Mouse (Mus musculus) cerebellum, postnatal 10 days (tissue): Measurements from ENCODE around the gene Polr2i.
A peak's percentile ranks its signal among the peaks of the same experiment; 100 is the strongest.
"Not testable (repeated sequence)": the region's sequence is repeated elsewhere in the genome, so short reads cannot be mapped to it uniquely, and the experiment has no call there.

Experiments used
- DNase-seq, 2 experiments: peaks; one replicate each; pipeline ENCODE4 v3.0.0; 2021; ENCODE audit warnings: mixed read lengths in 2 of 2

Polr2i gene

DNA sequence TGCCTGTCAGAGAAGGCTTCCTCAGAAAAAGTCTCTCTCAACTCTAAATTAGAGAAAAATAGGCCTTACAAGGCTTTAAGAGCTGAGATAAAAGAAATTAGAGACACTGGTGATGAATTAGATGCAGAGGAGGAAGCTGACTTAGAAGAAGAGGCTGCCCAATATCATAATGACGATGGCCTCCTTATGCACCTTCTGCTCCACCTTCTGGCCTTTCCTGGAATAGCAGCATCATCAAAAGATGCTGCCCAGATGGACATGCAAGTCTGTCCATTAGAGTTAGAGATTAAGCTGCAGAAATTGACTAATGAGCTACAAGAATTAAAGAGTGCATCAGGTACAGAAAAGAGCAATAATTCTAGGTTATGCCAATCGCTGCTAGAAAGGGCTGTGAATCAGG lies 26.4 kb upstream of the Polr2i start:
- DNase-seq, result peak; percentile 87 to 88

DNA sequence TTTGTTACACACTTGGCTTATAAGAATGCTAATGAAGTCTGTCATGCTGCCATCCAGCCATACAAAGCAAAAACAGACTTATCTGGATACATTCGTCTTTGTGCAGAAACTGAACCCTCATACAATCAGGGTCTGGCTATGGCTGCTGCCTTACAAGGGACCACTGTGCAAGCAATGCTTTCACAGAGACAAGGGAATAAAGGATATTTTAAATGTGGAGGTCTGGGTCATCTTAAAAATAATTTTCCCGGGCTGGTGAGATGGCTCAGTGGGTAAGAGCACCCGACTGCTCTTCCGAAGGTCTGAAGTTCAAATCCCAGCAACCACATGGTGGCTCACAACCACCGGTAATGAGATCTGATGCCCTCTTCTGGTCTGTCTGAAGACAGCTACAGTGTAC lies 25.4 kb upstream of the Polr2i start:
- DNase-seq, result not testable (repeated sequence)

DNA sequence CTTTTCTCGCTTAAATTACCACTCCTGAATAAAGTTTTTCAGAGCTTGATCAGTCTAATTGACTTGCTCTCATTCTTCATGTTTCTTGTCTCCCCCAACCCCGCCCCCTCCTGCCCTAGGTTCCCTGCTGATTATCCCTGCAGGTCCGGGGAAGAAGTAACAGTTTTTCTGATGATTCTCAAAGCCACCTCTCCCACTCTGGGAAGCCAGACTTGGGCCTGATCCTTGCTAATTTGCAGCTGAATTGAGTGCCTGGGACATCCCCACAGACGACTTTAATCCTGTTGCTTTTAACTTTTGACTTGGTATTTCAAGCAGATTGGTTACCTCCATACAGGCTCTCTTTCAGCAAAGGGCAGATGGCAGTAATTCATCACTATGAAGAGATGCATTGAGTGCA lies 20.7 kb upstream of the Polr2i start:
- DNase-seq, result no peak

DNA sequence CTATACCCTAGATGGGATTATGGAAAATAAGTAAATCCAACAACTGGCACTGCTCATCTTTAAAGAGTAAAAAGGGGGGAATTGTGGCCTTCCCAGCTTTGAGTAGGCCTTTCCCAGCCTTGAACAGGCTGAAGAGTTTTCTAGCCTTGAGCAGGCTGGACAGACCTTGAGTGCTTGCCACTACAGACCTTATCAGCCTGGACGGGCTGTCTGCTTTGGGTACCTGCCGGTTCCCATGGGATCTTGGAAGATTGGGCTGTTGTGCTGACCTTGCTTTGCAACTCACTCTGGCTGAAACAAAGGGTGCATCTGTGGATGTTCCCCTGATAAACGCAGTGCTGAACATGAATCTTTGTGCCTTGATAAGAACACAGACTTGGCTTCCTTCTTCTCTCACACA lies 17.9 kb upstream of the Polr2i start:
- no peak for DNase-seq

DNA sequence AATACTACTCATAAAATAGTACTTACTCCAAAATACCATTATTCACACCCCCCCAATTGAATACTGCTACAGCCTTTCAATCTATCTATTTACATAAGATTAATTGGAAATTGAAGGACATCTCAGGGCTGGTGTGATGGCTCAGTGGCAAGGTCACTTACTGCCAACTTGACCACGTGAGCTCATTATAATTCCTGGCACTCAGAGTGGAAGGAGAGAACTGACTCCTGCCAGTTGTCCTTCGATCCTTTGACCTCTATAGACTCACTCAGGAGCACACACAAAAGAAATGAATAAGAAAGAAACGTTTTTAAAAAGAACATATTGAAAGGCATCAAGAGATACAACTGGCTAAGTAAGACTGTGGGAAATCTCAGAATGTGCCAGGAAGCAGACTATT lies 15.9 kb upstream of the Polr2i start:
- DNase-seq, result no peak

DNA sequence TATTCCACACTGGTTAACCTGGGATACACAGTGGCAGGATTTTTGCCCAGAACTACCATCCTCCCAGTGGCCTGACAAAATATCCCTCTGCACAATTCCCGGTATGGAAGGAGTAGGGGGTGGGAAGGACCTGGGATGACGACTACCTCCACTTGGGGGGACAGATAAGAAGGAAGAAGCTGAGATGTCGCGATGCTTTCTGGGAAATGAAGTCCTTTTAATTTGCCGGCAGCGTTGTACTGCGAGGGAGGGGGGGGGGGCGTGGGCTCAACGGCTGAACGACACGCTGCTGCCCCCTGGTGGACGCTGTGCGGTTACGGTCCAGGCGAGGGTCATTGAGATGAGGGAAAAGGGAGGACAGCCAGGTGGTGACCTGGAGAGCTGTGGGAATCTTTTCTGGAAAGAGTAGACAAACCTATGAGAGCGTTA lies 15.0 kb upstream of the Polr2i start:
- peak; percentile 94 to 95 for DNase-seq

DNA sequence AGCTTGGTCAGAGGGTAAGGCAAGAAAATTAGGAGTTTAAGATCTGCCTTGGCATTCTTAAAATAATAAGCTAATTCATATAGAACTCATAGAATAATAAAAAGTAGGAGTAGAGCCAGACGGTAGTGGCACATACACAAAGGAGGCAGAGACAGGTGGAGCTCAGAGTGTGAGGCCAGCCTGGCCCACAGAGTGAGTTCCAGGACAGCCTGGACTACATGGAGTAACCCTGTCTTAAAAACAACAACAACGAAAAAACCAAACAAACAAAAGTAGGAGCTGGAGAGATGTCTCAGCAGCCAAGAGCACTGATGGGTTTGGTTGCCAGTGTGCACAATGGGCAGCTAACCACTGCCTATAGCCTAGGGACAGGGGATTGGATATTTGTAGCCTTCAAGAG lies 14.5 kb upstream of the Polr2i start:
- DNase-seq, result no peak

DNA sequence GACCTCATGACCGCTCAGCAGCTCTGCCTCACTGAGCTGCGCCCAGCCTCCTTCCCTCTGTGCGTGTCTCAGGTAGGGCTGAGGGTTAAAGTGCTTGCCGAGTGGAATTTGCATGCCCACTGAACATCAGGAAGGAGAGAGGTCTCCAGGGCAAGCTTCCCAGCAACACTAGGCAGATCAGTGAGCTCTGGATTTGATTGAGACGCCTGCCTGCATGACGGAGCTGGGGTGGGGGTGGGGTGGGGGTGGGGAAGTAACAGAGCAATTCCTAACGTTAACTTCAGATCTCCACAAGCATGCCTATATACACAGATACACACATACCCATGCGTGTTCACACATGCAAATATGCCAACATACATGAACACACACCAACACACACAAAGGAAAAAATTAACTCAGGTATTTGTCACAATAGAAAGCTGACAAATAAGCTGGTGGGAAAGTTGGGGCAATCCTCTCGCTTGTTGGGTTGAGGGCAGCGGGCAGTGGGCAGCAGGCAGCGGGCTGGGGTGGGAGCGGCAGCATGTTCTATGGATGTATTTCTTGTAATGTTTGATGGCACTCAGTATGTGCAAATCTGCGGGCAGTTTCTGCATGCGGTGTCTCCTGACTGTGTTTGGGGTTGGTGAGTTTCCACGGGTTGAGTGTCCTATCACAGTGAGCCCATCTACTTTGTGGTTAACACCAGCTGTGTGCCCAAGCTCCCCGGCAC lies 12.3 kb upstream of the Polr2i start:
- peak; percentile 63 to 73 for DNase-seq

DNA sequence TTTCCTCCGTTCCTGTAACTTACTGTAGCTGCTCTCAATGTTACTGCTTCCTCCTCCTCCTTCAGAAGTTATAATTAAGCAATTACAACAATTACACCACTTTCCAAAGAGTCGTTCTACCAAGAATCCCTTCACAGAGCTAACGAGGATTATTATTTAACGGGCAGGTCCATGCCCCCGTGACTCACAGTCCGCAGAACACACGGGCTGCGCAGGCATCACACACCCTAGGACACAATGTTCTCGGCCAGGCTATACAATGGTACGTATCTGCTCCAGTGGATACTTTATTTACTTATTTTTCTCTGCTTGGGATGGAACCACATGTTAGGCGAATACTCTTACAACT lies 11.8 kb upstream of the Polr2i start:
- DNase-seq, result no peak

DNA sequence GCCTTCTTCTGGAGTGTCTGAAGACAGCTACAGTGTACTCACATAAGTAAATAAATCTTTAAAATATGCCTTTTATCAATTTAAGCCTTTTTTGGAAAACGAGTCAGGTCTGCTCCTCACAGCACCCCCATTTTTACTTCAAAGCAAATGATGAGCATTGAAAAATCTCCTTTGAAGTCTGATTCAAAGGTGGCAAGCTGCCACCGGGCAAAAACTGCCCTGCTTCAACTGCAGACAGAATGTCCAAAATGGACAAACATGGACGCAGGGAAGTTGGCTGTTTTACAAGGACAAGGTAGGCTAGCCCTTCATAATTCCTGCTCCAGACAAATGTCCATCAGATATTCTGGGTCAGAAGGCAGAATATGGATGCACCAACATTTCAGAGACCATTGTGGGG lies 10.3 kb upstream of the Polr2i start:
- no peak for DNase-seq

DNA sequence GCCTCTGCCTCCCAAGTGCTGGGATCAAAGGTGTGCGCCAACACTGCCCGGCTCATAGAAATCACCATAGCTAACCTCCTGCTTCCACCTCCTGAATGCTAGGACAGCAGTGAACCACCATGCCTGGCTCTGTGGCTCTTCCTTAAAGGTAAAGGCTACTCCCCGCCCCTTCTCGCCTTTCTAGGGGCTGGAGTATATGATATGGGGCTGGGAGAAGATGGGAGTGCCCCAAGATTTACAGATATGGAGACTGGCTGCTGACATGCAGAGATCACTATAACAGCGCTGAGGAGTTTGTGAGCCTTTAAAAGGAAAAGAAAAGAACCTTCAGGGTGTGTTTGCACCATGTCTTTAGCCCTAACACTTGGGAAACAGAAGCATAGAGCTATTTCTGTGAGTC lies 9.5 kb upstream of the Polr2i start:
- no peak for DNase-seq

DNA sequence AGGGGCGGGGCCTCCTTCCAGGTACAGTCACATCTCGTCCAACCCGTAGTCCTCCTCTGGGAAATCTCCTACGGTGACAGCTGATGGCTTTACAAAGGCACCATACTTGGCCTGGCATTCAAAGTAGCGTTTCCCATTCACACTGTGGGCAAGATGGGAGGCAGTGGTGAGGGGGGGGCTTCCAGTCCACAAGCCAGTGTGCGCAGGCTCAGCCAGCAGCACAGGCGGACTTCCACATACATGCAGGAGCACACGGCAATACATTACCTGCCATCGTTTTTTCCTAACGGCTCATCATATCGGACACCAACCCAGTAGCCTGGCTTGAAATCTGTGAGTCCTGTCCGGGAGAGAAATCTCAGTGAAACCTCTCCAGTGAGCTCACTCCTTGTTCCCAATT lies 7.5 kb upstream of the Polr2i start:
- DNase-seq, result no peak

DNA sequence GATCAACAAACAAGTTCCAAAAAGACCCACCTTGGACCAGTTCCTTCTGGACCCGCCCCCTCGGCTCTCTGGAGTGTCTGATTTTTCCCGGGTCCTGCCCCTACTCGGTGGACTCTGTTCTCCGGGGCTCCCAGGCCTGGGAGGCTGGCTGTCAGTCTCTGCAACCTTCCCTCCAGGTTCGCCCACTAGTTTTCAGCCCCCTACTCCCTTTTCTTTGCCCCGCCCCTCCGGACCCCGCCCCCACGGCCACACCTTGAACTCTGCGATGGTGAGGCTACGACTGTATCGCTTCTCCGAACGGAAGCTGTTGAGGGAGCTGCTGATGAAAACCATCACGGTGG lies 450 bp upstream of the Polr2i start:
- DNase-seq, result no peak

DNA sequence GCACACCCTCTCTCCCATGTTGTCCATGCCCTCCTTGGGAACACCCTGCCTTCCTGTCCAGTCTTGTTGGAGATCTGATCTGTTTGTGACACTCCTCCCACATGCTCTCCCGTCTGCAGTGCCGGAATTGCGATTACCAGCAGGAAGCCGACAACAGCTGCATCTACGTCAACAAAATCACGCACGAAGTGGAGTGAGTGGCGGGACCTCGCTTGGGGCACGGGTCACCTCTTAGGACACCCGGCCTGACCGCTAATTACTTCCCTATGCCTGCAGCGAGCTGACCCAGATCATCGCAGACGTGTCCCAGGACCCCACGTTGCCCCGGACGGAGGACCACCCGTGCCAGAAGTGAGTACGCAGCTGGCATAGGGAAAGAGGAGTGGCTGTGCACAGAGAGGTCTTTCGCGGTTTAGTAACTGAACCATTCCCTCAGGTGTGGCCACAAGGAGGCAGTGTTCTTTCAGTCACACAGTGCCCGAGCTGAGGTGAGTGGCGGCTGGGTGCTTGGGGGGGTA lies 942 bp downstream of the Polr2i start:
- DNase-seq, result peak; percentile 81 to 88

DNA sequence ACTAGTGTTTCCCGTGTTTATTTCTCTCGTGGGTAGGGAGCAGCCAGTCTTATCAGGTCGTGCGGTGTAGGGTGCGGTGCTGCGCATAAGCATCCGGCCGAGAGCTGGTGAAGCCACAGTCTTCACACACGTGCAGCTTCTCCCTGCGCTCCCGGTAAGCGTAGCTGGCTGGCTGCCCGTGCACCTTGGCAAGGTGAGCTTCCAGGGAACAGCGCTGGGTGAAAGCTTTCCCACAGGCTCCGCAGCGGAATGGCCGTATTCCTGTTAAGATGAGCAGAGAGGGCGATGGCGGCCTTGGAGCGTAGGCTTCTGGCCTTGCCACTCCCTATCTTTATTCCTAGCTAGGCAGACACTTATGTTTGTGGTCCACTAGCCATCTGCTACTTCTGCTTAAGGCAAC lies 1.6 kb downstream of the Polr2i start:
- DNase-seq, result peak; percentile 61 to 65

DNA sequence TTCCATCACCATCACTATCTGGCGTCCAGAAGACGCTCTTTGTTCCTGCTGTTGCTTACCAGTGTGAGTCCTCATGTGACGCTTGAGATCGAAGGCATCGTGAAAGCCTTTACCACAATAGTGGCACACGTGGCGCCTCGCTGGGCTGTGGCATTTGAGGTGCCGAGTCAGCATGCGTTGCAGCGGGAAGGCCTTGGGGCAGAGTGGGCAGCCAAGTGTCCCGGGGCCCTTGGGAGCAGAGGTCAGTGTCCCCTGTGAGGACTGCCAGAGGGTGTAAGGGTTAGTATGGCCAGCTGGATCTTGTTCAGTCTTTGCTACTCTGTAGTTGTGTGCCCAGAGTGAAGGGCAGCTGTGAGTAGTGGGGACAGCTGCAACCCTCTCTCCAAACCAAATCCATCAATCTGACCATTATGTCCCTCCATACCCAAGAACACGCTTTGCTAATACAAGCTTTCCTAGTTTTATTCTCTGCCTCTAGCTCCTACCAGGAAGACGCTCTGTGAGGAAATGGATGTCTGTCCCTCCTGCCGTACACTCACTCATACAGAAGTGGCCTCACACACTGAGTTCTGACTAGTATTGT lies 2.6 kb downstream of the Polr2i start:
- peak; percentile 12 to 20 for DNase-seq

DNA sequence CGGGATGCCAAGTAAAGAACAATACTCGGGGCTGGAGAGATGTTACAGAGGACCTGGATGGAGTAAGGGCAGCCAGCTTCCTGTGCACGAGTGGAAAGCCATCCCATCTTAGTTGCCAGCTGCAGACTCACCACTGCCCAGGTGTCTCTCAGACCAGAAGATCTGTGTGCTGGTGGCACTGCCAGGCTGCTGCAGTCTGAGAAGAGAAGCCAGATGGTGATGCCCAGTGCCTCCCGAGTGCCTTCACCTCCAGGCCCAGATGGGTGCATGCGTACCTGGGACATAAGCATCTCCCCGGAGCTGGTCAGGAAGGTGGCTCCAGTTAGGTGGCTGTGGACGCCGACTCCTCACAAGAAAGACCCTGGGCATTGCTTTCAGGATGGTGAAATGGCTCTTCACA lies 3.3 kb downstream of the Polr2i start:
- no peak for DNase-seq

DNA sequence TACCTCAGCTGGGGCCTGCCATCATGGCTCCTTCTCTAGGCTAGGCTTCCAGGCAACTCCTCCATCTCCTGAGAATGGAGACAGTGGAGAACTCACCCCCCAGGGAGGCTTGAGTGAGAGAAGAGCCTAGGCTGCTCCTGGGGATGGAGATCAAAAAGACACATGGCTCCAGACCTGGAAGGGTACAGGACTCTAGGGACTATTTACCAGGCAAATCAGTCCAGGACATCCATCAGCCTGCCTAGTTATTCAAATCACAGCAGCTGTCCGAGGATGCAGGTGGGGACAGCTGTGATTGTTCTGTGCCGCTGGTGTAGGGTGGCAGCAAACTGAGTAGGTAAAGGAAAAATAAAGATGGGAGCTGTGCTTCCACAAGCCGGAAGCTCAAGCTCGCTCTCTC lies 3.9 kb downstream of the Polr2i start, which contains the start of gene Ovol3:
TSS of gene Ovol3 (minus strand) at position 101 of the 400 bp plus-strand sequence.
- DNase-seq, result no peak

DNA sequence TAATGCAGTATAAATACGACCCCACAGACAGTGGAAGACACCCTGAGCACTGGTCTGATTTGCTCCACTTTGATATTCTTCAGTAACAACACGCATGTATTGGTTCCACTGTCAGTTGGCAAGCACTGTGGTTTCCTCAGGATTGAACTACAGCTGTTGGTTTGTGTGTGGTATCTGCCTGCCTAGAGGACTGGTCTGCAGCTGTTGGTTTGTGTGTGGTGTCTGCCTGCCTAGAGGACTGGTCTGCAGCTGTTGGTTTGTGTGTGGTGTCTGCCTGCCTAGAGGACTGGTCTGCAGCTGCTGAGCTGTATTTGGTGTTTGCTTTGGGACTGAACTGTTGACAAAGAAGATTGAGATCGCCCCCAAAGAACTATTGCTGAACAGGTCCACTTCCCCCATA lies 5.6 kb downstream of the Polr2i start:
- not testable (repeated sequence) for DNase-seq

DNA sequence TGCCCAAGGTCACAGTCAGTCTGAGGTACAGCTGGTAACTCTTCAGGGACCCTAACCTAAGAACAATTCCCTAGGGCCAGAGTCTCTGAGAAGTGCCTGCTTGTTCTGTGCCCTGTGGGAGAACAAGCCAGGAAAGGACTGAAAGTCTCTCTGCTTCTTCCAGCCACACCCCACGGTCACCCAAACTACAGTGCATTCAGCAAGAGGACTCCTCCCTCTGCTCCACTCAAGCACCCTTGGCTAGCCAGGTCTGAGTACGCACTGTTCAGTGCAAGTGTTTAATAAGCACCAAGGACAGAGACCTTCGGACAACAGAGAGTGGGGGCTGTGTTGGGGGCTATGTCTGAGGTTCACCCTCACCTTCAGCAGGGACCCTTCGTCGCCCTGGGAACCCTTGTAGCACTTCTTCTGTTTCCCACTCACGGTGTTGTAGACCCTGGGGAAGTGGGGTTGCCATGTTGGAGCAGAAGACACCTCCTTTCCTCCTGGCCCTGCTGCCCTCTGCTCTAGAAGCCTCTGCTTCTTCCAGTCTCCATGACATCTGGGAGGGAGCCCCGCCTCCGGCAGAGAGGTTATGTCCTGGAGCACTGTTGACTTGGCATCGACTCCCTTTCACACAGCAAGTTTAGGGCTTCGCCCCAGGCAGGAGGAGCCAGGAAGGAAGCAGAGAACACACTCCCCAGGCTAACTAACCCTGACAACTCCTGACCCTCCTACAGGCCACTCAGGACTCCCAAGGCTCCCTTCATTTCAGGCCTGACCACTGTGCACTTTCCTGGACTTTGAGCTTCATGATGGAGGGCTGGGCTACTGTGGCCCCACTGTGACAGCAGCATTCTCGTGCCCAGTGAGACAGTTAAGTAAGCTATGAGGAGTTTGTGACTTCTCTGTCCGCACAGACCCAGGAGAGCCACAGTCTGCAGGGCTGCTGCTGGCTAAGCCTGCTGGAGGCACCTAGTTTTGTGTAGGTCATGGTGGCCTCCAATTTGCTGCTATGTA lies 20.5 kb downstream of the Polr2i start:
- no peak for DNase-seq

DNA sequence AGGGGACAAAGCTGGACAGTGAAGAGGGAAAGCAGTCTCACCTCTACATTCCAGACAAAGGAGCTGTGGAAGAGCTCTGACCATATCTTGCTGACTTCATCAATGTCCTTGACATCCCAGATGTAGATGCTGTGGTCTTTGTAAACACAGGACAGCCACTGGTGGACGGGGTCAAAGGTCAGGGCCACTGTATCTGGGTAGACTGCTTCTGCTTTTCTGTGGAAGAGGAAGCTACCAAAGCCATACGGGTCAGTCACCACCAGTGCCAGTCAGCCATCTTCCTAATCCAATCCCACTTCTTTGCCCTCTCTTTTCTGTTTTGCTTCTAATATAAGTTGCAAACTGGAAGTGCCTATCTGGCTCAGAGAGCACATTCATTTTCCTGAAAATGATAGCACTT lies 33.3 kb downstream of the Polr2i start:
- no peak for DNase-seq

DNA sequence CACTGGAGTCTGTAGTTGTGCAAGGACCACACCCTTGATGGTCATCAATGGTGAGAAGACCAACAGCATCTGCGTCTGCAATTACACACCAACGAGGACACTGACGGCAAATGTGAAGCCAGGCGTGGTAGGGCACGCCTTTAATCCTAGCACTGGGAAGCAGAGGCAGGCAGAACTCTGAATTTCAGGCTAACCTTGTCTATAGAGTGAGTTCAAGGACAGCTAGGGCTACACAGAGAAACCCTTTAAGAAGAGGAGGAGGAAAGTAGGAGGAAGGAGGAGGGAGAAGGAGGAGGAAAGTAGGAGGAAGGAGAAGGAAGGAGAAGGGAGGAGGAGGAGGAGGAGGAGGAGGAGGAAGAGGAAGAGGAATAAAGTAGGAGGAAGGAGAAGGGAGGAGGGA lies 33.8 kb downstream of the Polr2i start:
- DNase-seq, result no peak

DNA sequence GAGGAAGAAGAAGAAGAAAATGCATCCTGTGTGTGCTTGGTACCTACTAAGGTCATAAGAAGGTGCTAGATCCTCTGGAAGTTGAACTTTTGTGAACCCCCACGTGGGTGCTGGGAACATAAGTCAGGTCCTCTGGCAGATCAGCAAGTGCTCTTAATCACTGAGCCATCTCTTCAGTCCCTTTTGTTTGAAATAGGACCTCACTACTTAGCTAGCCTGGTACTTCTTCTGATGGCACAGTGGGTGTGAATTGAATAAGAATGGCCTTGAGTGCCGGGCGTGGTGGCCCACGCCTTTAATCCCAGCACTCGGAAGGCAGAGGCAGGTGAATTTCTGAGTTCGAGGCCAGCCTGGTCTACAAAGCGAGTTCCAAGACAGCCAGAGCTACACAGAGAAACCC lies 34.2 kb downstream of the Polr2i start:
- no peak for DNase-seq

DNA sequence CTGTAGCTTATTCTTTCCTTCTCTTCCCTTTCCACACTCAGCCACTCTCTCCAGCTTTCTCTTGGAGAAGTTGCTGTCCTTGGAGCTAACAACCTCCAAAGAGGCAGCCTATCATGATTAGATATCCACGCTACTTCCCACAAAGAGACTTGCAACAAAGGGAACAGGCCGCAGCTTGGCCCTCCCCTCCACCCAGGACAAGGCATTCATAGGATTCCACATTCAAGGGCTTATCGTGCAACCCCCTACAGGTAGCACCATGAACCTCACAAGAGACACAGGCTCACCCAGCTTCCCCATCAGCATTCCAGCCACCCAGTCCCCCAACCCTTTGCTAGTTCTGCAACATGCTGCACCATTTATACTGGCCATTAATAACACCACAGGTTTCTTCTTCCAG lies 35.0 kb downstream of the Polr2i start:
- DNase-seq, result no peak
